ENCODE assay signal across 17 mouse cellular contexts in genomic region chr2:80026053-80026452, GRCm38 (mm10).
A peak's percentile ranks its signal among the peaks of the same experiment; 100 is the strongest.
DNase-seq lines count a peak whose midpoint lies in the region; ATAC-seq and TF ChIP-seq lines count a peak whose summit lies in the region.
"Had no signal": no experiment of that assay in that cellular context is flagged by ENCODE, and none has a peak within 500 bp of the region (broad histone marks: within the 10 kb centered on the region; RNA-seq: fewer than 3 reads in every experiment).

No protein-coding gene starts in this region.

- H3K4me3 ChIP-seq in bone marrow, adult 2 months (replicated peaks; ENCODE audit: control insufficient read depth, low read depth, low read length), result no peak overlapping the region
- H3K4me3 ChIP-seq: embryonic facial prominence, embryonic 12.5 days; forebrain, embryonic 15.5 days; heart, embryonic 12.5 days; hindbrain, embryonic 12.5 days had no signal

- TF ChIP-seq POLR2A in bone marrow, adult 2 months (IDR thresholded peaks at IDR 0.05; ENCODE audit: borderline replicate concordance, control insufficient read depth, low read depth, low read length), result no peak

- ATAC-seq in granulocyte monocyte progenitor cell, adult 5-6 weeks (replicated peaks; ENCODE audit: poor library complexity, severe bottlenecking), result peak; percentile 66
- ATAC-seq in monocyte, adult 5-6 weeks (replicated peaks; ENCODE audit: insufficient number of reproducible peaks, low FRiP score, low TSS enrichment, poor library complexity, severe bottlenecking), result peak; percentile 49; the same call in 1 of the 2 replicates
- ATAC-seq: forebrain, embryonic 15.5 days; hindbrain, embryonic 16.5 days; inflammation-experienced regulatory T-cells, adult 6 months had no signal

- no peaks in the 10 kb centered on the region for H3K4me1 ChIP-seq in bone marrow, adult 2 months (ENCODE audit: control insufficient read depth, insufficient read depth, low read length)
- H3K4me1 ChIP-seq: embryonic facial prominence, embryonic 12.5 days; forebrain, embryonic 15.5 days; hindbrain, embryonic 12.5 days had no signal

- 54% methylated on average over 1 of the region's 1 CpGs for WGBS in bone marrow, adult 2 months

- no peak for TF ChIP-seq CTCF in bone marrow, adult 2 months (IDR thresholded peaks at IDR 0.05; ENCODE audit: control insufficient read depth, insufficient read depth, low read length)

- peak; percentile 37 for DNase-seq in A20 (ENCODE audit: low read depth, low spot score)
- no peak for DNase-seq in frontal cortex, adult 2 months (ENCODE audit: extremely low spot score in 1 of 2, low spot score in 1 of 2)
- no peak for DNase-seq in layer of hippocampus, adult 9-10 months (ENCODE audit: low spot score)
- DNase-seq in heart, postnatal 4 days, result no peak
- DNase-seq: adrenal gland, postnatal 10 days; cerebellum, adult 2 months; cerebellum, postnatal 10 days; gastrocnemius, postnatal 14 days had no signal

- H3K27ac ChIP-seq in bone marrow, adult 2 months (ENCODE audit: control insufficient read depth, insufficient read depth, low read depth, low read length, poor library complexity), result peak overlapping the region; percentile 60; the same call in 1 of the 2 replicates
- H3K27ac ChIP-seq: embryonic facial prominence, embryonic 12.5 days; forebrain, embryonic 15.5 days; hindbrain, embryonic 12.5 days had no signal
